8 mouse cellular contexts compared by ENCODE assay signal in genomic region chr17:29887271-29887880, GRCm38 (mm10).
A peak's percentile ranks its signal among the peaks of the same experiment; 100 is the strongest.
DNase-seq lines count a peak whose midpoint lies in the region; ATAC-seq lines count a peak whose summit lies in the region.

No protein-coding gene starts in this region.

- peak; percentile 56 to 71 for DNase-seq in adrenal gland, adult (ENCODE audit: inconsistent age in 2 of 2, low spot score in 1 of 2)
- no peak for DNase-seq in adrenal gland, adult 8-10 months
- DNase-seq in urinary bladder, adult 2 months (ENCODE audit: low spot score): peak; percentile 42
- DNase-seq in urinary bladder, postnatal 10 days (ENCODE audit: low spot score): no peak
- peak; percentile 21 to 63 for DNase-seq in gastrocnemius, postnatal 36 days
- peak; percentile 44 for DNase-seq in kidney, postnatal 10 days
- DNase-seq in testis, postnatal 10 days (ENCODE audit: low spot score): peak; percentile 63

- peak; percentile 42 for ATAC-seq in megakaryocyte progenitor cell, adult 5-6 weeks (replicated peaks; ENCODE audit: poor library complexity)

- intact Hi-C loops in gastrocnemius, postnatal 36 days (cut with DNase I): loop anchor here (5.0 kb wide), 1 partner anchor 570 kb away; no protein-coding TSS in a partner anchor

Comparison
In these comparisons a context has a peak if more than half of its experiments do, and no peak if none do; other contexts are left out.
1. DNase-seq: peak in adrenal gland, adult (2 of 2), urinary bladder, adult 2 months (single experiment), gastrocnemius, postnatal 36 days (2 of 2), kidney, postnatal 10 days (single experiment) and testis, postnatal 10 days (single experiment); none in adrenal gland, adult 8-10 months (single experiment) and urinary bladder, postnatal 10 days (single experiment).